Mouse (Mus musculus) embryonic facial prominence, embryonic 14.5 days (tissue): ENCODE measurements at regions not wholly inside any gene's neighbourhood (a gene's known extent, or its start where the extent isn't known, plus 50 kb on each side); places are given as distances from the start of the nearest gene placed in this dataset.

Experiments used
- ATAC-seq: fragments of 200-750 bp; cut with Nextera tagmentation; 2 replicates; pipeline ENCODE4 v1.8.0; 2017; ENCODE audit warnings: low read depth, moderate number of reproducible peaks, moderate TSS enrichment
- DNase-seq: peaks from one replicate; pipeline ENCODE4 v3.0.0-alpha.2; 2015; ENCODE audit warnings: low spot score
- H3K27ac ChIP-seq: fragments of 300-500 bp; sonication (generic); replicated peaks from 2 replicates; pipeline ENCODE4 v1.5.1; 2014; ENCODE audit warnings: low read depth, mild to moderate bottlenecking, low read length, moderate library complexity
- H3K27me3 ChIP-seq: fragments of 300-500 bp; sonication (generic); replicated peaks from 2 replicates; pipeline ENCODE4 v1.6.1; 2014; ENCODE audit warnings: low read length; ENCODE audit not compliant: control insufficient read depth, insufficient read depth
- H3K36me3 ChIP-seq: fragments of 300-500 bp; sonication (generic); 2 replicates; pipeline ENCODE4 v1.6.1; 2014; ENCODE audit warnings: low read length, mixed read lengths; ENCODE audit not compliant: control insufficient read depth, insufficient read depth
- H3K4me1 ChIP-seq: fragments of 300-500 bp; sonication (generic); 2 replicates; pipeline ENCODE4 v1.6.1; 2014; ENCODE audit warnings: antibody characterized with exemption, low read length; ENCODE audit not compliant: control insufficient read depth, insufficient read depth
- H3K4me2 ChIP-seq: fragments of 300-500 bp; sonication (generic); 2 replicates; pipeline ENCODE4 v1.6.1; 2014; ENCODE audit warnings: low read depth, mild to moderate bottlenecking, low read length, moderate library complexity, mixed read lengths
- H3K4me3 ChIP-seq: fragments of 300-500 bp; sonication (generic); 2 replicates; pipeline ENCODE4 v1.5.1; 2014; ENCODE audit warnings: low read depth, mild to moderate bottlenecking, low read length
- H3K9ac ChIP-seq: fragments of 300-500 bp; sonication (generic); 2 replicates; pipeline ENCODE4 v1.6.1; 2014; ENCODE audit warnings: low read depth, mild to moderate bottlenecking, low read length, moderate library complexity, mixed read lengths
- H3K9me3 ChIP-seq: fragments of 300-500 bp; sonication (generic); 2 replicates; pipeline ENCODE4 v1.6.1; 2016; ENCODE audit warnings: low read length; ENCODE audit not compliant: control insufficient read depth
- WGBS: fragments of 180-500 bp; shearing (Covaris S2); extraction: QIAGEN DNeasy Blood & Tissue Kit; methylation state at CpG from one replicate; pipeline ENCODE4 v1.1.7; 2014; 5-methylcytosine and 5-hydroxymethylcytosine counted together

GRCm38 (mm10) chrX:99364072-99364471 is 107.0 kb downstream of the Pja1 start:
- Histone ChIP-seq H3K4me3 (no peak overlapping the region), H3K27ac (no peak overlapping the region), H3K9me3 (no peaks in the 10 kb centered on the region), H3K4me1 (no peaks in the 10 kb centered on the region), H3K27me3 (peaks cover 12% of the 10 kb centered on the region), H3K9ac (no peak overlapping the region), H3K4me2 (no peak overlapping the region), H3K36me3 (no peaks in the 10 kb centered on the region)
- ATAC-seq (no peak), DNase-seq (no peak)
- WGBS: 53% methylated on average over 5 of the region's 5 CpGs

- Histone ChIP-seq H3K36me3 (no peaks in the 10 kb centered on the region), H3K27ac (no peak overlapping the region), H3K27me3 (peaks cover 16% of the 10 kb centered on the region), H3K9ac (no peak overlapping the region), H3K4me2 (no peak overlapping the region), H3K4me3 (no peak overlapping the region), H3K4me1 (peaks cover 7% of the 10 kb centered on the region; the same call in 1 of the 2 replicates), H3K9me3 (no peaks in the 10 kb centered on the region)
- 63% methylated on average over 11 of the region's 11 CpGs for WGBS
- DNase-seq (peak; percentile 47), ATAC-seq (no peak)
These were observed 110.8 kb downstream of the Pja1 start for GRCm38 (mm10) chrX:99360095-99360890.

GRCm38 (mm10) chrX:99358784-99359183 is 112.3 kb downstream of the Pja1 start:
- H3K4me2 ChIP-seq: no peak overlapping the region
- peaks cover 7% of the 10 kb centered on the region; the same call in 1 of the 2 replicates for H3K4me1 ChIP-seq
- peaks cover 18% of the 10 kb centered on the region for H3K27me3 ChIP-seq
- no peak for DNase-seq
- 67% methylated on average over 1 of the region's 1 CpGs for WGBS
- no peak overlapping the region for H3K9ac ChIP-seq
- no peaks in the 10 kb centered on the region for H3K9me3 ChIP-seq
- H3K36me3 ChIP-seq: no peaks in the 10 kb centered on the region
- H3K27ac ChIP-seq: no peak overlapping the region
- no peak for ATAC-seq
- no peak overlapping the region for H3K4me3 ChIP-seq

DNA sequence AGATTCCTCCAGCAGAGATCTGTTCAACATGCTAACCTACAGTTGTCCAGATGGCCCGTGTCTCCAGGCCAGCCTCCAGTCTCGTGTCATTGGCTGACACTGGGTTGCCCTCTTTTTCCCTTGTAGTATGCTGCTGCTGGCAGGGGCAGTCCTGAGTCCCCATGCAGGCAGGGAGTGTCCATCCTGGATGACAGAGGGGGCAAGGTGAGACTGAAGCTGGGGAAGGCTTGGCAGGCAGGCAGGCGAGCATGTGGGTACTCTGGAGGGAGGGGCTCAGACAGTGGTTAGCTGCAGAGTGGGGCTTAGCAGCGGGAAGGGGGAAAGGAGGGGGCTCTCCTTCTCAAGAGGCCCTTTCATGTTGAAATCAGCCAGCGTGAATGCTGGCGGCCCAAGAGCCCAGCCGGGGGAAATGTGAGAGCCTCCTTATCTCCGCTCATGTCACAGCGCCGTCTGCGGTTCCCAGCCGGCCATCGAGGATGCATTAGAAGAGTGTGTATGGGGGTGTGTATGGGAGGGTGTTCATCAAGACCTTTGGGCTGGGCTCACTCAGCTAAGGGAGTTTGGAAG is 112.9 kb downstream of the Pja1 start:
- 43% methylated on average over 13 of the region's 13 CpGs for WGBS
- no peak overlapping the region for H3K4me2 ChIP-seq
- no peak overlapping the region for H3K9ac ChIP-seq
- H3K27ac ChIP-seq: no peak overlapping the region
- H3K4me1 ChIP-seq: peaks cover 7% of the 10 kb centered on the region; the same call in 1 of the 2 replicates
- H3K9me3 ChIP-seq: no peaks in the 10 kb centered on the region
- no peak overlapping the region for H3K4me3 ChIP-seq
- DNase-seq (peak; percentile 38), ATAC-seq (peak; percentile 53)
- H3K36me3 ChIP-seq: no peaks in the 10 kb centered on the region
- H3K27me3 ChIP-seq: peaks cover 18% of the 10 kb centered on the region

GRCm38 (mm10) chrX:99355128-99355527 is 115.9 kb downstream of the Pja1 start:
- Histone ChIP-seq H3K36me3 (no peaks in the 10 kb centered on the region), H3K4me1 (peaks cover 7% of the 10 kb centered on the region; the same call in 1 of the 2 replicates), H3K9ac (no peak overlapping the region), H3K27ac (no peak overlapping the region), H3K27me3 (peaks cover 31% of the 10 kb centered on the region), H3K4me3 (no peak overlapping the region), H3K9me3 (no peaks in the 10 kb centered on the region), H3K4me2 (no peak overlapping the region)
- WGBS: 65% methylated on average over 5 of the region's 5 CpGs
- no peak for ATAC-seq
- DNase-seq: no peak

GRCm38 (mm10) chrX:99350233-99350632 is 120.8 kb downstream of the Pja1 start:
- Histone ChIP-seq H3K4me1 (no peaks in the 10 kb centered on the region), H3K9ac (no peak overlapping the region), H3K36me3 (no peaks in the 10 kb centered on the region), H3K4me3 (no peak overlapping the region), H3K27me3 (peaks cover 28% of the 10 kb centered on the region), H3K27ac (no peak overlapping the region), H3K4me2 (no peak overlapping the region), H3K9me3 (peaks cover 5% of the 10 kb centered on the region; the same call in 1 of the 2 replicates)
- WGBS: 54% methylated on average over 3 of the region's 3 CpGs
- no peak for DNase-seq
- no peak for ATAC-seq

DNA sequence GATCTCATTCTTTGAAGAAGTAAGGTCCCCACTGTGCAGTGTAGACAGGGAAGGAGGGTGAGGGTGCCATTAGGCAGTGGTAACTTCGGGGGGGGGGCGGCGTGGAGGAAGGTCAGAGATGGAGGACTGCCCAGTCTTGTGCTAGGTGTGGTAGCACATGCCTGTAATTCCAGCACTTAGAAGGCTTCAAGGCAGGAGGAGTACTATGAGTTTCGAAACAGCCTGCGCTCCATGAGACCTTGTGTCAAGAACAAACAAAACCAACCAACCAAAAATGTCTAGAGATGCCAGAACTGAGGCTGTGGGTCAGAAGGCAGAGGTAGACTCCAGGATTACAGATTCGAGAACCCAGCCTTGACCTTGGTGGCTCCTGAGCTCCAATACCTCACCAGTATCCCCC is 130.8 kb downstream of the Pja1 start:
- Histone ChIP-seq H3K4me3 (no peak overlapping the region), H3K9ac (no peak overlapping the region), H3K36me3 (no peaks in the 10 kb centered on the region), H3K4me2 (no peak overlapping the region), H3K4me1 (peaks cover 10% of the 10 kb centered on the region; the same call in 1 of the 2 replicates), H3K27me3 (peaks cover 8% of the 10 kb centered on the region; the same call in 1 of the 2 replicates), H3K9me3 (no peaks in the 10 kb centered on the region), H3K27ac (peak overlapping the region; percentile 61; the same call in 1 of the 2 replicates)
- WGBS: 77% methylated on average over 6 of the region's 6 CpGs
- ATAC-seq: no peak
- no peak for DNase-seq

- Histone ChIP-seq H3K27ac (peak overlapping the region; percentile 61), H3K36me3 (no peaks in the 10 kb centered on the region), H3K9me3 (no peaks in the 10 kb centered on the region), H3K27me3 (peaks cover 8% of the 10 kb centered on the region; the same call in 1 of the 2 replicates), H3K4me3 (no peak overlapping the region), H3K4me1 (peaks cover 10% of the 10 kb centered on the region; the same call in 1 of the 2 replicates), H3K9ac (peak overlapping the region; percentile 23; the same call in 1 of the 2 replicates), H3K4me2 (no peak overlapping the region; the same call in 1 of the 2 replicates)
- WGBS: 20% methylated on average over 6 of the region's 9 CpGs
- peak; percentile 45 for DNase-seq
- ATAC-seq: peak; percentile 47; the same call in 1 of the 2 replicates
These were observed 131.8 kb downstream of the Pja1 start for GRCm38 (mm10) chrX:99339081-99339876.
